Mouse (Mus musculus) embryonic facial prominence, embryonic 10.5 days (tissue): ENCODE measurements around the gene Traf3ip3. TPM values are rescaled to one million over a fixed set of nuclear protein-coding genes. Genes with fewer than 3 reads are reported as not detected.
A peak's percentile ranks its signal among the peaks of the same experiment; 100 is the strongest.

ENCODE experiments used
- DNase-seq: peaks from one replicate; pipeline ENCODE4 v3.0.0-alpha.2; 2017; ENCODE audit warnings: low spot score
- H3K27ac ChIP-seq: fragments of 300-500 bp; sonication (generic); replicated peaks from 2 replicates; pipeline ENCODE4 v1.5.1; 2016; ENCODE audit warnings: mild to moderate bottlenecking
- H3K27me3 ChIP-seq: fragments of 300-500 bp; sonication (generic); replicated peaks from 2 replicates; pipeline ENCODE4 v1.6.1; 2016; ENCODE audit warnings: low read depth, mild to moderate bottlenecking; ENCODE audit not compliant: poor library complexity, severe bottlenecking
- H3K36me3 ChIP-seq: fragments of 300-500 bp; sonication (generic); replicated peaks from 2 replicates; pipeline ENCODE4 v1.6.1; 2016; ENCODE audit warnings: mild to moderate bottlenecking, moderate library complexity
- H3K4me1 ChIP-seq: fragments of 300-500 bp; sonication (generic); 2 replicates; pipeline ENCODE4 v1.6.1; 2016
- H3K4me3 ChIP-seq: fragments of 300-500 bp; sonication (generic); 2 replicates; pipeline ENCODE4 v1.5.1; 2016; ENCODE audit warnings: mild to moderate bottlenecking, moderate library complexity
- H3K9me3 ChIP-seq: fragments of 300-500 bp; sonication (generic); 2 replicates; pipeline ENCODE4 v1.6.1; 2016; ENCODE audit warnings: mild to moderate bottlenecking
- WGBS: fragments of 180-500 bp; shearing (Covaris S2); methylation state at CpG from one replicate; pipeline ENCODE4 v1.1.7; 2016; 5-methylcytosine and 5-hydroxymethylcytosine counted together
- polyA plus RNA-seq: library from polyadenylated mRNA; unstranded; fragments of >200 nt; fragmentation: Nextera tagmentation; extraction: Ambion mirVana; gene quantifications from 2 replicates; pipeline ENCODE4 v1.2.1, GENCODE M21; 2016

The Traf3ip3 gene
- polyA plus RNA-seq, 1 experiment from 2014 or later = 0.71 TPM

DNA sequence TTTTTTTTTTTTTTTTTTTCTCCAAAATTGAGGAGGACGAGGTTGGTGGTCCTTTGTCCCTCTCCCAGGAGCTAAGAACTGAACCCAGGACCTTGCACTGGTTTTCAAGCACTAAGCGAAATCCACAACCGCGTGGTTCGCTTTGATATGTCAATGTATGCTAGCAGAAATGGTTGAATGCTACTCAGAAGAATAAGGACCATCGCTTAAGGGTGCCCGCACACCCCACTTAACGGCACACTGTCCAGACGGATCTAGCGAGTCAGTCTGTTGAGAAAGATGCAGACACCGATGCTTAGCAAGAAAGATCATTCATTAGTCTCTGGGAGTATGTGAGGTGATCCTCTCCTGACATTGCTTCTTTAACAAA lies 71.1 kb downstream of the Traf3ip3 start:
- Histone ChIP-seq H3K4me3 (peak overlapping the region; percentile 98), H3K9me3 (no peaks in the 10 kb centered on the region), H3K36me3 (peaks cover 28% of the 10 kb centered on the region), H3K27me3 (no peaks in the 10 kb centered on the region), H3K4me1 (peaks cover 10% of the 10 kb centered on the region), H3K27ac (peak overlapping the region; percentile 89)
- no peak for DNase-seq
- WGBS = 31% methylated on average over 11 of the region's 11 CpGs

DNA sequence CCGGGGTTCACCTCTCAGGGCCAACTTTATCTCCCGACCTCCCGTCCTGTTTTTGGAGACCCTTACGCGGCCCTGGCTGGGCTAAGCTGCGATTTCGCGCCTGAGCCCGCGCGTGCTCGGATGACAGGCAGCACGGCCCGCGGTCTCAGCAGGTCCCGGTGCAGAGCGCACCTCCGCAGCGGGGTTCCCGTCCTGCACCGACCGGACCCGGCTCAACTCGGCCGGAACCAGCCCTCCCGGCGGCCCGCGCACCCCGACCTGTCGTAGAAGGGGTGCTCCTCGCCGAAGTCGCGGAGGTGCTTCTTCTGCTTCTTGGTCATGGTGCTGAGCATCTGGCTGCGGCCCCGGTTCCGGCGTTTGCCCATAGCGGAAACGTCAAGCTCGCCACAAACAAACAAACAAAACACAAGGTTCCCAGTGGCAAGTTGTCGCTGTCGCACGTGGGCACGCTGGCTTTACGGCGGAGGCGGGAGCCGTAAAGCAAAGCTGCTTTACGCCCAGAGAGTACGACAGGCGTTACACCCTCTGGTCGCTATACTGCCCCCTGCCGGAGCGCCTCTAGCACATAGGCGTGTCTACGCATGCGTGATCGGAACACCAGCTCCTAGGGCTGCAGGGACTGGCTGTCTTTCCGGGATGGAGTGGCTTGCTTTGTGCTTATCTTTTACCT lies 71.6 kb downstream of the Traf3ip3 start, which contains the start of gene Diexf:
Gene Diexf, minus strand, starts transcription at position 487 of the 670 bp plus-strand sequence.
- Histone ChIP-seq H3K36me3 (peaks cover 34% of the 10 kb centered on the region), H3K27ac (peak within 1 kb of the TSS; percentile 89), H3K27me3 (no peaks in the 10 kb centered on the region), H3K4me1 (peaks cover 10% of the 10 kb centered on the region), H3K9me3 (no peaks in the 10 kb centered on the region), H3K4me3 (peak within 1 kb of the TSS; percentile 98)
- peak; percentile 98 for DNase-seq
- under 1% methylated on average over 61 of the region's 61 CpGs for WGBS

DNA sequence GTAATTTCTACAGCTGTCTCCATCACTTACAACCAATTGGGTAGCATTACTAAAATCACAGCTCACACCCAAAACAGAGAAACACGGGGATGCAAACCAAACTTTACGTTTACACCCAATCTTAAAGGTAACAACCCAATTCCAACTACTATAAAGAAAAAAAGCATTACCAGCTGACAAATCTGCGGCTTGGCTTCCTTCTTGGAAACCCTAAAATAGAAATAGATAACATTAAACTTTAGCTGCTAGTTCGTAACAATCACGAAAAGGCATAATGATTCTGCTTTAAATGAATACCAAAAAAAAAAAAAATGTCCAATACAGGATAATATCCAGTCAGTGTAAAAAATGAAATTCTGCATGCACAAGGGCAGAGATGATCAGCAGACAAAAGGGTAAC lies 72.2 kb downstream of the Traf3ip3 start:
- Histone ChIP-seq H3K27me3 (no peaks in the 10 kb centered on the region), H3K4me3 (peak overlapping the region; percentile 98), H3K4me1 (peaks cover 10% of the 10 kb centered on the region), H3K27ac (peak overlapping the region; percentile 89), H3K36me3 (peaks cover 40% of the 10 kb centered on the region), H3K9me3 (no peaks in the 10 kb centered on the region)
- no peak for DNase-seq
- WGBS = 29% methylated on average over 5 of the region's 5 CpGs

DNA sequence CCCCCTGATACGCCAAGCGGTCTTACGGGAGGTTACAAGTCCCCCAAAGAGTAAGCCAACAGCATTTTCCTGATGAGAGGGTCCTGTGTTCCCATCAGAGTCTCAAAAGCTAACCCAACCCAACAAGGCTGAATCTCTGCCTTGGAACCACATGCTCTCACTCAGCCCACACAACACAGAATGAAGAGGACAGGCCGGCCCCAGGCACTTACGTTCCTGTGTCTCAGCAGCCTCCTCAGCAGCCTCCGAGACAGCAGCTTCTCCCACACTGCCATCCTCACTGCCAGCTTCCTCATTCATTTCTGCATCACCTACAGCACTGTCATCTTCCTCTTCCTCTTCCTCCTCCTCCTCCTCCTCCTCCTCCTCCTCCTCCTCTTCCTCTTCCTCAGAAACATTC lies 73.4 kb downstream of the Traf3ip3 start:
- no peak overlapping the region for H3K27ac ChIP-seq
- no peaks in the 10 kb centered on the region for H3K27me3 ChIP-seq
- H3K4me1 ChIP-seq = peaks cover 10% of the 10 kb centered on the region
- no peaks in the 10 kb centered on the region for H3K9me3 ChIP-seq
- WGBS = 91% methylated on average over 6 of the region's 6 CpGs
- peaks cover 52% of the 10 kb centered on the region for H3K36me3 ChIP-seq
- DNase-seq = no peak
- H3K4me3 ChIP-seq = no peak overlapping the region

DNA sequence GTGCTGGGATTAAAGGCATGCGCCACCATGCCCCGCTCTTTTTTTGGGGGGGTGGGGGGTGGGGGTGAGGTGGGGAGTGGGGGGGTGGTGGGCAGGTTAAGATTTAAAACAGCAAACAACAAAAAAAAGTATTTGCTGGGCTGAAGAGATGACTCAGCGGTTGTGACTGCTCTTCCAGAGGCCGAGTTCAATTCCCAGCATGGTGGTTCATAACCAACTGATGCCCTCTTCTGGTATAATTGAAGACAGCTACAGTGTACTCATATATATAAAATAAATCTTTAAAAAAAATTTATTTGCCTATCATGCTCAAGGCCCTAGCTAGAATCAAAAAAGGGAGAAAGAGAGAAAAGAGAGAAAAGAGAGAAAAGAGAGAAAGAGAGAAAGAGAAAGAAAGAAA lies 75.7 kb downstream of the Traf3ip3 start:
- no peaks in the 10 kb centered on the region for H3K9me3 ChIP-seq
- H3K4me1 ChIP-seq = peaks cover 10% of the 10 kb centered on the region
- 92% methylated on average over 4 of the region's 4 CpGs for WGBS
- DNase-seq = no peak
- H3K36me3 ChIP-seq = peaks cover 74% of the 10 kb centered on the region
- no peaks in the 10 kb centered on the region for H3K27me3 ChIP-seq
- H3K4me3 ChIP-seq = no peak overlapping the region
- no peak overlapping the region for H3K27ac ChIP-seq

Other genes with a start within 250 kb of the Traf3ip3 start
- 4.2 and 4.3 TPM in 2 replicates for gene Syt14, start 165.9 kb downstream of the Traf3ip3 start, polyA plus RNA-seq
- 10.2 and 10.6 TPM in 2 replicates for gene Diexf, start 71.4 kb downstream of the Traf3ip3 start, polyA plus RNA-seq
- 9.0 and 11.1 TPM in 2 replicates for gene Irf6, start 48.6 kb downstream of the Traf3ip3 start, polyA plus RNA-seq
- gene A130010J15Rik, start 33.7 kb downstream of the Traf3ip3 start, polyA plus RNA-seq = 16.4 and 18.0 TPM in 2 replicates
- 0.31 and 0.66 TPM in 2 replicates for gene Lamb3, start 6.0 kb upstream of the Traf3ip3 start, polyA plus RNA-seq
- gene Hsd11b1, start 62.4 kb upstream of the Traf3ip3 start, polyA plus RNA-seq = 0.41 TPM in 1 of 2 replicates, not detected in the other
- gene G0s2, start 71.5 kb upstream of the Traf3ip3 start, polyA plus RNA-seq = 7.0 and 7.7 TPM in 2 replicates
- 15.6 and 17.5 TPM in 2 replicates for gene Camk1g, start 168.6 kb upstream of the Traf3ip3 start, polyA plus RNA-seq